Mouse (Mus musculus): ENCODE measurements around the gene Tex14. TPM values are rescaled to one million over a fixed set of nuclear protein-coding genes. Genes with fewer than 3 reads are reported as not detected.
"Not testable (repeated sequence)": the region's sequence is repeated elsewhere in the genome, so short reads cannot be mapped to it uniquely, and the experiment has no call there.

Tex14 gene
- total and polyA plus RNA-seq, 3 experiments = 0.42 TPM; not detected in 1

GRCm38 (mm10) chr11:87455984-87456383 lies 51.1 kb downstream of the Tex14 start:
- TF ChIP-seq POLR2A (IDR thresholded peaks at IDR 0.05; ENCODE audit: control insufficient read depth in 1 of 2, insufficient read depth in 1 of 2, low read depth in 1 of 2, low read length in 2 of 2, poor library complexity in 1 of 2) (no peak), NELFE (IDR thresholded peaks at IDR 0.05; ENCODE audit: low read depth, low read length) (no peak), ZNF384 (IDR thresholded peaks at IDR 0.05; ENCODE audit: low read depth, low read length) (no peak), UBTF (IDR thresholded peaks at IDR 0.05; ENCODE audit: borderline replicate concordance, insufficient read depth, low read depth, low read length) (no peak), ZC3H11A (IDR thresholded peaks at IDR 0.05; ENCODE audit: low read depth, low read length) (no peak), GATA1 (IDR thresholded peaks at IDR 0.05; ENCODE audit: low read depth, low read length) (no peak), JUND (IDR thresholded peaks at IDR 0.05; ENCODE audit: low read depth, low read length) (no peak), BHLHE40 (IDR thresholded peaks at IDR 0.05; ENCODE audit: borderline replicate concordance, low read depth, low read length) (no peak), HCFC1 (IDR thresholded peaks at IDR 0.05; ENCODE audit: low read depth, low read length) (no peak)
- peaks cover 6 to 13% of the 10 kb centered on the region in 2 experiments for H3K4me1 ChIP-seq (ENCODE audit: control insufficient read depth in 1 of 2, insufficient read depth in 2 of 2, low read length in 2 of 2)
- no peak overlapping the region for H3K9ac ChIP-seq (ENCODE audit: control insufficient read depth, low read depth, low read length, poor library complexity, severe bottlenecking)
- no peak for DNase-seq (ENCODE audit: low read depth, low spot score)
- H3K79me2 ChIP-seq (ENCODE audit: control insufficient read depth, insufficient read depth, low read length, poor library complexity) = no peaks in the 10 kb centered on the region
- H3K4me3 ChIP-seq (ENCODE audit: control insufficient read depth in 1 of 2, insufficient read depth in 1 of 2, low read depth in 2 of 2, low read length in 2 of 2) = no peak overlapping the region
- H3K27ac ChIP-seq (ENCODE audit: control insufficient read depth, low read depth, low read length) = no peak overlapping the region
- H3K36me3 ChIP-seq (ENCODE audit: control insufficient read depth in 1 of 2, insufficient read depth in 2 of 2, low read length in 2 of 2) = peaks cover 0 to 13% of the 10 kb centered on the region in 2 experiments; a peak in 2 of 4 replicates
- no peaks in the 10 kb centered on the region for H3K9me3 ChIP-seq (replicated peaks; ENCODE audit: insufficient read depth, low read length)
- no peaks in the 10 kb centered on the region for H3K27me3 ChIP-seq (ENCODE audit: control insufficient read depth in 1 of 2, insufficient read depth in 2 of 2, low read length in 2 of 2)

GRCm38 (mm10) chr11:87460566-87460965 lies 55.7 kb downstream of the Tex14 start:
- H3K9ac ChIP-seq (ENCODE audit: control insufficient read depth, low read depth, low read length, poor library complexity, severe bottlenecking) = no peak overlapping the region
- no peak overlapping the region for H3K27ac ChIP-seq (ENCODE audit: control insufficient read depth, low read depth, low read length)
- TF ChIP-seq TCF12 (IDR thresholded peaks at IDR 0.05; ENCODE audit: low read depth, low read length) = no peak
- no peak for TF ChIP-seq TBP (IDR thresholded peaks at IDR 0.05; ENCODE audit: low read depth, low read length)
- TF ChIP-seq CHD2 (IDR thresholded peaks at IDR 0.05; ENCODE audit: low read length) = no peak
- no peak for TF ChIP-seq BHLHE40 (IDR thresholded peaks at IDR 0.05; ENCODE audit: borderline replicate concordance, low read depth, low read length)
- TF ChIP-seq GABPA (IDR thresholded peaks at IDR 0.05; ENCODE audit: low read depth, low read length) = no peak
- no peaks in the 10 kb centered on the region for H3K79me2 ChIP-seq (ENCODE audit: control insufficient read depth, insufficient read depth, low read length, poor library complexity)
- H3K36me3 ChIP-seq (ENCODE audit: control insufficient read depth in 1 of 2, insufficient read depth in 2 of 2, low read length in 2 of 2) = peaks cover 0 to 18% of the 10 kb centered on the region in 2 experiments; a peak in 2 of 4 replicates
- H3K27me3 ChIP-seq (ENCODE audit: control insufficient read depth in 1 of 2, insufficient read depth in 2 of 2, low read length in 2 of 2) = no peaks in the 10 kb centered on the region
- no peak overlapping the region for H3K4me3 ChIP-seq (ENCODE audit: control insufficient read depth in 1 of 2, insufficient read depth in 1 of 2, low read depth in 2 of 2, low read length in 2 of 2)
- peaks cover 5 to 13% of the 10 kb centered on the region in 2 experiments; a peak in 3 of 4 replicates for H3K4me1 ChIP-seq (ENCODE audit: control insufficient read depth in 1 of 2, insufficient read depth in 2 of 2, low read length in 2 of 2)
- H3K9me3 ChIP-seq (replicated peaks; ENCODE audit: insufficient read depth, low read length) = no peaks in the 10 kb centered on the region
- DNase-seq (ENCODE audit: low read depth, low spot score) = peak; percentile 14

GRCm38 (mm10) chr11:87461780-87462460 lies 57.1 kb downstream of the Tex14 start:
- peaks cover 0 to 23% of the 10 kb centered on the region in 2 experiments; a peak in 2 of 4 replicates for H3K36me3 ChIP-seq (ENCODE audit: control insufficient read depth in 1 of 2, insufficient read depth in 2 of 2, low read length in 2 of 2)
- H3K27ac ChIP-seq (ENCODE audit: control insufficient read depth, low read depth, low read length) = peak overlapping the region; percentile 67
- peak; percentile 96 for DNase-seq (ENCODE audit: low read depth, low spot score)
- not testable (repeated sequence) for H3K9me3 ChIP-seq (replicated peaks; ENCODE audit: insufficient read depth, low read length); H3K27me3 ChIP-seq (ENCODE audit: control insufficient read depth in 1 of 2, insufficient read depth in 2 of 2, low read length in 2 of 2); H3K79me2 ChIP-seq (ENCODE audit: control insufficient read depth, insufficient read depth, low read length, poor library complexity)
- H3K4me3 ChIP-seq (ENCODE audit: control insufficient read depth in 1 of 2, insufficient read depth in 1 of 2, low read depth in 2 of 2, low read length in 2 of 2) = peak overlapping the region; percentile 16 to 21; a peak in 2 of 4 replicates
- TF ChIP-seq HCFC1 (IDR thresholded peaks at IDR 0.05; ENCODE audit: low read depth, low read length) = 0 out of 2 replicates have a peak, but pooled peaks have one; percentile 63
- peak; percentile 53; the same call in 1 of the 2 replicates for TF ChIP-seq ELF1 (IDR thresholded peaks at IDR 0.05; ENCODE audit: low read depth, low read length)
- TF ChIP-seq NRF1 (IDR thresholded peaks at IDR 0.05; ENCODE audit: insufficient read depth, low read depth, low read length, poor library complexity, severe bottlenecking) = peak; percentile 68
- peak; percentile 70 for TF ChIP-seq MXI1 (IDR thresholded peaks at IDR 0.05; ENCODE audit: low read depth, low read length)
- TF ChIP-seq ETS1 (IDR thresholded peaks at IDR 0.05; ENCODE audit: low read depth, low read length) = peak; percentile 77
- peak; percentile 58 to 75; a peak in 3 of 4 replicates for TF ChIP-seq POLR2A (IDR thresholded peaks at IDR 0.05; ENCODE audit: control insufficient read depth in 1 of 2, insufficient read depth in 1 of 2, low read depth in 1 of 2, low read length in 2 of 2, poor library complexity in 1 of 2)
- TF ChIP-seq EP300 (IDR thresholded peaks at IDR 0.05; ENCODE audit: low read depth in 1 of 2, low read length in 2 of 2) = 0 out of 4 replicates have a peak, but pooled peaks of 1 of the 2 experiments have one; percentile 20
- TF ChIP-seq NELFE (IDR thresholded peaks at IDR 0.05; ENCODE audit: low read depth, low read length) = peak; percentile 40
- peak; percentile 90 for TF ChIP-seq MYC (IDR thresholded peaks at IDR 0.05; ENCODE audit: low read depth, low read length)
- TF ChIP-seq MAX (IDR thresholded peaks at IDR 0.05; ENCODE audit: low read length) = peak; percentile 88
- TF ChIP-seq USF1 (IDR thresholded peaks at IDR 0.05; ENCODE audit: low read depth, low read length) = peak; percentile 54
- H3K4me1 ChIP-seq (ENCODE audit: control insufficient read depth in 1 of 2, insufficient read depth in 2 of 2, low read length in 2 of 2) = peaks cover 8 to 16% of the 10 kb centered on the region in 2 experiments; a peak in 3 of 4 replicates
- peak overlapping the region; percentile 71 for H3K9ac ChIP-seq (ENCODE audit: control insufficient read depth, low read depth, low read length, poor library complexity, severe bottlenecking)
